In the genomic region with DNA sequence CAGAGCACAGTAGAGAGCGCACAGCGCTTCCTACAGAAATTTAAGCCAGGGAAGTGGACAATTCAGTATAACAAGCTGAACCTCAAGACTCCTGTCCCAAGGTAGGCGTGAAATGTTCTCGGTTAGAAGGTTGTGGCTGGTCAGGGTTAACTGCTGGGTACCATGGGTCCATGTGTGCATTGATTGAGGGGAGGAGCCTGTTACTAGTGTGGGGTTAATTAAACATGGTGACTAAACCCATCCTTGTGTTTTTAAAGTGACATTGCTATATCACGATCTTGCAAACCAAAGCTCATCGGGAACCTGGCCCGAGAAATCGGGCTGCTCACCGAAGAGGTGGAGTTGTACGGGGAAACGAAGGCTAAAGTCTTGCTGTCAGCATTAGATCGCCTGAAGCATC, we compare ENCODE assay signal across 36 mouse cellular contexts. TPM values are rescaled to one million over a fixed set of nuclear protein-coding genes. Genes with fewer than 3 reads are reported as not detected.
DNase-seq lines count a peak whose midpoint lies in the region; ATAC-seq and TF ChIP-seq lines count a peak whose summit lies in the region.
"Had no signal": no experiment of that assay in that cellular context is flagged by ENCODE, and none has a peak within 500 bp of the region (broad histone marks: within the 10 kb centered on the region; RNA-seq: fewer than 3 reads in every experiment).

No protein-coding gene starts in this region.

- ATAC-seq in forebrain, embryonic 15.5 days (replicated peaks) = no peak
- no peak for ATAC-seq in forebrain, embryonic 11.5 days (replicated peaks; ENCODE audit: low FRiP score)
- no peak for ATAC-seq in liver, embryonic 12.5 days
- no peak for ATAC-seq in forebrain, postnatal 0 days
- peak; percentile 92 for ATAC-seq in liver, postnatal 0 days
- ATAC-seq: intestine, embryonic 15.5 days; Patski had no signal

- no peak overlapping the region for H3K9ac ChIP-seq in forebrain, embryonic 15.5 days (replicated peaks)
- no peak overlapping the region for H3K9ac ChIP-seq in forebrain, embryonic 11.5 days (ENCODE audit: low read length)
- H3K9ac ChIP-seq in liver, embryonic 12.5 days = no peak overlapping the region
- no peak overlapping the region for H3K9ac ChIP-seq in forebrain, postnatal 0 days
- H3K9ac ChIP-seq in liver, postnatal 0 days (replicated peaks) = no peak overlapping the region
- H3K9ac ChIP-seq: heart, embryonic 12.5 days; intestine, embryonic 15.5 days; limb, embryonic 15.5 days; lung, embryonic 15.5 days; midbrain, embryonic 12.5 days had no signal

- no peak overlapping the region for H3K4me2 ChIP-seq in forebrain, embryonic 15.5 days (replicated peaks)
- H3K4me2 ChIP-seq in forebrain, embryonic 11.5 days (ENCODE audit: low read depth, low read length, severe bottlenecking) = no peak overlapping the region
- H3K4me2 ChIP-seq in liver, embryonic 12.5 days = no peak overlapping the region
- H3K4me2 ChIP-seq in forebrain, postnatal 0 days (ENCODE audit: low read depth) = no peak overlapping the region
- no peak overlapping the region for H3K4me2 ChIP-seq in liver, postnatal 0 days (ENCODE audit: low read depth, low read length)
- H3K4me2 ChIP-seq: heart, embryonic 12.5 days; intestine, embryonic 15.5 days; limb, embryonic 15.5 days; lung, embryonic 15.5 days; midbrain, embryonic 12.5 days had no signal

- H3K9me3 ChIP-seq in forebrain, embryonic 15.5 days = no peaks in the 10 kb centered on the region
- no peaks in the 10 kb centered on the region for H3K9me3 ChIP-seq in forebrain, embryonic 11.5 days (ENCODE audit: control insufficient read depth, low read length)
- no peaks in the 10 kb centered on the region for H3K9me3 ChIP-seq in liver, embryonic 12.5 days (replicated peaks)
- H3K9me3 ChIP-seq in forebrain, postnatal 0 days (ENCODE audit: low read length) = no peaks in the 10 kb centered on the region
- no peaks in the 10 kb centered on the region for H3K9me3 ChIP-seq in liver, postnatal 0 days (ENCODE audit: low read length)
- H3K9me3 ChIP-seq: heart, embryonic 12.5 days; intestine, embryonic 15.5 days; limb, embryonic 10.5 days; limb, embryonic 15.5 days; lung, embryonic 15.5 days; midbrain, embryonic 12.5 days had no signal

- no peak for TF ChIP-seq CTCF in forebrain, postnatal 0 days (IDR thresholded peaks at IDR 0.05; ENCODE audit: low read depth)
- TF ChIP-seq CTCF in liver, postnatal 0 days (IDR thresholded peaks at IDR 0.05; ENCODE audit: low read depth) = no peak

- WGBS in forebrain, embryonic 15.5 days = 86% methylated on average over 12 of the region's 12 CpGs
- 95% methylated on average over 12 of the region's 12 CpGs for WGBS in forebrain, embryonic 11.5 days
- 85% methylated on average over 12 of the region's 12 CpGs for WGBS in liver, embryonic 12.5 days (ENCODE audit: insufficient replicate concordance)
- WGBS in forebrain, postnatal 0 days = 92% methylated on average over 12 of the region's 12 CpGs
- 81% methylated on average over 12 of the region's 12 CpGs for WGBS in liver, postnatal 0 days (ENCODE audit: insufficient replicate concordance)

- no peak for DNase-seq in forebrain, embryonic 11.5 days (ENCODE audit: low spot score)
- DNase-seq in liver = no peak
- DNase-seq in forebrain, postnatal 0 days = no peak
- peak; percentile 44 for DNase-seq in liver, postnatal 0 days
- no peak for DNase-seq in retina, embryonic 14.5 days (ENCODE audit: low spot score)
- DNase-seq: adrenal gland, postnatal 10 days; cerebellum, adult 11 months; cerebellum, adult 9-10 months; cerebellum, postnatal 36 days; heart, adult 2 months; heart, postnatal 4 days; kidney, adult 2 months; kidney, postnatal 4 days; right cerebral cortex, postnatal 4 days; thymus, adult 18-20 months; thymus, postnatal 25 days had no signal

- H3K4me1 ChIP-seq in forebrain, embryonic 15.5 days = peaks cover 17% of the 10 kb centered on the region
- peaks cover 2% of the 10 kb centered on the region; the same call in 1 of the 2 replicates for H3K4me1 ChIP-seq in forebrain, embryonic 11.5 days (replicated peaks; ENCODE audit: control insufficient read depth, insufficient read depth, low read length)
- no peaks in the 10 kb centered on the region for H3K4me1 ChIP-seq in liver, embryonic 12.5 days
- peaks cover 9% of the 10 kb centered on the region; the same call in 1 of the 2 replicates for H3K4me1 ChIP-seq in forebrain, postnatal 0 days (ENCODE audit: insufficient read depth)
- no peaks in the 10 kb centered on the region for H3K4me1 ChIP-seq in liver, postnatal 0 days (ENCODE audit: insufficient read depth)
- H3K4me1 ChIP-seq: heart, embryonic 12.5 days; intestine, embryonic 15.5 days; limb, embryonic 10.5 days; limb, embryonic 15.5 days; lung, embryonic 15.5 days had no signal

- H3K4me3 ChIP-seq in forebrain, embryonic 15.5 days = no peak overlapping the region
- no peak overlapping the region for H3K4me3 ChIP-seq in forebrain, embryonic 11.5 days (ENCODE audit: low read depth, low read length)
- no peak overlapping the region for H3K4me3 ChIP-seq in liver, embryonic 12.5 days
- H3K4me3 ChIP-seq in forebrain, postnatal 0 days (ENCODE audit: low read depth, low read length) = no peak overlapping the region
- H3K4me3 ChIP-seq in liver, postnatal 0 days (ENCODE audit: low read depth, low read length) = no peak overlapping the region
- H3K4me3 ChIP-seq: heart, adult 2 months; heart, embryonic 12.5 days; intestine, embryonic 15.5 days; limb, embryonic 10.5 days; limb, embryonic 15.5 days; lung, embryonic 15.5 days; midbrain, embryonic 12.5 days had no signal

- TF ChIP-seq EP300 in liver, postnatal 0 days (IDR thresholded peaks at IDR 0.05; ENCODE audit: low read depth) = no peak

- peaks cover 24% of the 10 kb centered on the region for H3K36me3 ChIP-seq in forebrain, embryonic 15.5 days
- no peaks in the 10 kb centered on the region for H3K36me3 ChIP-seq in forebrain, embryonic 11.5 days (ENCODE audit: control insufficient read depth, insufficient read depth, low read length)
- H3K36me3 ChIP-seq in liver, embryonic 12.5 days = peaks cover 92% of the 10 kb centered on the region
- peaks cover 29% of the 10 kb centered on the region for H3K36me3 ChIP-seq in forebrain, postnatal 0 days (ENCODE audit: insufficient read depth)
- H3K36me3 ChIP-seq in liver, postnatal 0 days (replicated peaks; ENCODE audit: insufficient read depth, low read length) = peaks cover 66% of the 10 kb centered on the region

- no peaks in the 10 kb centered on the region for H3K27me3 ChIP-seq in forebrain, embryonic 15.5 days
- no peaks in the 10 kb centered on the region for H3K27me3 ChIP-seq in forebrain, embryonic 11.5 days (ENCODE audit: control insufficient read depth, insufficient read depth, low read length)
- no peaks in the 10 kb centered on the region for H3K27me3 ChIP-seq in liver, embryonic 12.5 days (replicated peaks)
- H3K27me3 ChIP-seq in forebrain, postnatal 0 days (ENCODE audit: insufficient read depth, low read length) = no peaks in the 10 kb centered on the region
- H3K27me3 ChIP-seq in liver, postnatal 0 days (ENCODE audit: insufficient read depth, low read length) = no peaks in the 10 kb centered on the region
- H3K27me3 ChIP-seq: heart, embryonic 12.5 days; intestine, embryonic 15.5 days; limb, embryonic 15.5 days; lung, embryonic 15.5 days; midbrain, embryonic 12.5 days; Patski had no signal

- H3K27ac ChIP-seq in forebrain, embryonic 15.5 days (replicated peaks) = peak overlapping the region; percentile 81
- H3K27ac ChIP-seq in forebrain, embryonic 11.5 days (ENCODE audit: low read depth, low read length) = no peak overlapping the region
- H3K27ac ChIP-seq in liver, embryonic 12.5 days = peak overlapping the region; percentile 15; the same call in 1 of the 2 replicates
- H3K27ac ChIP-seq in forebrain, postnatal 0 days (ENCODE audit: low read depth, low read length) = peak overlapping the region; percentile 81; the same call in 1 of the 2 replicates
- peak overlapping the region; percentile 81 for H3K27ac ChIP-seq in liver, postnatal 0 days (ENCODE audit: low read depth)
- H3K27ac ChIP-seq: heart, adult 2 months; intestine, embryonic 15.5 days; kidney, postnatal 0 days; limb, embryonic 10.5 days; limb, embryonic 15.5 days; lung, embryonic 15.5 days; stomach, postnatal 0 days had no signal

RNA-seq across cellular contexts. Expression of a gene that starts 34.3 kb away (rescaled TPM):
- polyA plus RNA-seq in forebrain, embryonic 15.5 days (2015; fragmentation: Nextera tagmentation; extraction: Ambion mirVana) = 45.2 and 46.4 TPM in 2 replicates
- 80.2 and 80.8 TPM in 2 replicates for polyA plus RNA-seq in forebrain, embryonic 11.5 days (2014; fragmentation: Nextera tagmentation; extraction: Ambion mirVana)
- polyA plus RNA-seq in liver, embryonic 12.5 days (2016; fragmentation: Nextera tagmentation; extraction: Ambion mirVana) = 135 and 142 TPM in 2 replicates
- 22.8 and 26.2 TPM in 2 replicates for total RNA-seq in forebrain, postnatal 0 days (2014; rRNA removed)
- polyA plus RNA-seq in forebrain, postnatal 0 days (2015; fragmentation: Nextera tagmentation; extraction: Ambion mirVana) = 19.1 and 25.2 TPM in 2 replicates
- polyA plus RNA-seq in liver, postnatal 0 days (2015; fragmentation: Nextera tagmentation; extraction: Ambion mirVana) = 62.6 and 63.0 TPM in 2 replicates

RNA-seq across cellular contexts. Expression of a gene that starts 35.3 kb away (rescaled TPM):
- polyA plus RNA-seq in forebrain, embryonic 15.5 days (2015; fragmentation: Nextera tagmentation; extraction: Ambion mirVana) = 7.3 and 7.4 TPM in 2 replicates
- polyA plus RNA-seq in forebrain, embryonic 11.5 days (2014; fragmentation: Nextera tagmentation; extraction: Ambion mirVana) = 3.6 and 5.2 TPM in 2 replicates
- polyA plus RNA-seq in liver, embryonic 12.5 days (2016; fragmentation: Nextera tagmentation; extraction: Ambion mirVana) = 0.98 and 1.0 TPM in 2 replicates
- 18.9 and 24.7 TPM in 2 replicates for total RNA-seq in forebrain, postnatal 0 days (2014; rRNA removed)
- polyA plus RNA-seq in forebrain, postnatal 0 days (2015; fragmentation: Nextera tagmentation; extraction: Ambion mirVana) = 5.3 and 11.0 TPM in 2 replicates
- 0.20 and 0.22 TPM in 2 replicates for polyA plus RNA-seq in liver, postnatal 0 days (2015; fragmentation: Nextera tagmentation; extraction: Ambion mirVana)

RNA-seq across cellular contexts. Expression of a gene that starts 42.9 kb away (rescaled TPM):
- not detected in 2 replicates for polyA plus RNA-seq in forebrain, embryonic 15.5 days (2015; fragmentation: Nextera tagmentation; extraction: Ambion mirVana)
- not detected in 2 replicates for polyA plus RNA-seq in forebrain, embryonic 11.5 days (2014; fragmentation: Nextera tagmentation; extraction: Ambion mirVana)
- 0.25 TPM in 1 of 2 replicates, not detected in the other for polyA plus RNA-seq in liver, embryonic 12.5 days (2016; fragmentation: Nextera tagmentation; extraction: Ambion mirVana)
- total RNA-seq in forebrain, postnatal 0 days (2014; rRNA removed) = not detected in 2 replicates
- not detected in 2 replicates for polyA plus RNA-seq in forebrain, postnatal 0 days (2015; fragmentation: Nextera tagmentation; extraction: Ambion mirVana)
- 0.08 TPM in 1 of 2 replicates, not detected in the other for polyA plus RNA-seq in liver, postnatal 0 days (2015; fragmentation: Nextera tagmentation; extraction: Ambion mirVana)
- total RNA-seq: adrenal gland, postnatal 10 days; gastrocnemius, adult 8-10 months; gastrocnemius, postnatal 4 days; heart, adult 2 months; heart, postnatal 4 days; hindbrain, postnatal 0 days; left cerebral cortex, postnatal 10 days; megakaryocyte progenitor cell, adult 5-6 weeks; neutrophil, adult 5-6 weeks had no signal
- polyA plus RNA-seq: embryonic facial prominence, embryonic 11.5 days; heart, adult 2 months; hindbrain, postnatal 0 days; intestine, embryonic 15.5 days; limb, embryonic 10.5 days; limb, embryonic 15.5 days; lung, embryonic 15.5 days; midbrain, embryonic 12.5 days; neural tube, embryonic 11.5 days; Patski; spleen, adult 2 months; stomach, postnatal 0 days had no signal
